Mouse (Mus musculus): ENCODE measurements at regions not wholly inside any gene's neighbourhood (a gene's known extent, or its start where the extent isn't known, plus 50 kb on each side); places are given as distances from the start of the nearest gene placed in this dataset.
"Not testable (repeated sequence)": the region's sequence is repeated elsewhere in the genome, so short reads cannot be mapped to it uniquely, and the experiment has no call there.

DNA sequence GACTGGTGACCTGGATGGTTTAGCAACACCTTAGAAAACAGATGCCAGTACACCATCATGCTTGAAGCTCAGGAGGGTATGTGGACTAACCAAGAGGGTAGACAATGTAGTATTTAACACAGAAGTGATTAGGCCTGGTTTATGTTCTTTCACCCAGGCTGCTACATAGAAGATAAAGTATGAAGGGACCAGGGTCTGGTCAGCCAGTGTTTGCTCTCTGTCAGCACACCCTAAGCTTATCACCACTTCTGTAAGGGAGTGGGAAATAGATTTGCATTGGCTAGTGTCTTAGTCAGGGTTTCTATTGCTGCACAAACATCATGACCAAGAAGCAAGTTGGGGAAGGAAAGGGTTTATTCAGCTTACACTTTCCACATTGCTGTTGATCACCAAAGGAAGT, 133.9 kb upstream of the Tas2r119 start:
- H3K9ac ChIP-seq: no peak overlapping the region
- H3K27ac ChIP-seq: no peak overlapping the region
- no peaks in the 10 kb centered on the region for H3K27me3 ChIP-seq
- no peaks in the 10 kb centered on the region for H3K9me3 ChIP-seq
- no peak overlapping the region for H3K4me3 ChIP-seq (replicated peaks)
- no peaks in the 10 kb centered on the region for H3K36me3 ChIP-seq (replicated peaks)
- H3K4me1 ChIP-seq: no peaks in the 10 kb centered on the region
- H3K4me2 ChIP-seq: no peak overlapping the region
- ATAC-seq (ENCODE audit: low FRiP score): no peak

DNA sequence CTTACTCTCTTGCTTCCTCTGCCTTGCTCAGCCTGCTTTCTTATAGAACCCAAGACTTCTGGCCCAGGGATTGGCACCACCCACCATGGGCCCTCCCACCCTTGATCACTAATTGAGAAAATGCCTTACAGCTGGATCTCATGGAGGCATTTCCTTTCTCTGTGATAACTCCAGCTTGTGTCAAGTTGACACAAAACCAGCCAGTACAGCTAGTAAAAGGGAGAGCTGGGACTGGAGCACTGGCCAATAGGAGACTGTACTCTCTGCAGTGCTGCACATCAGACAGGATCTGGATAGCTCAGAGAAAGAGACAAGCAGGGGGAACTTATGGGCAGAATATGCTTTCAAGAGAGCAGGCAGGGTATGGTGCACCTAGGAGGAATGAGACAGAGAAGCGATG, 133.4 kb upstream of the Tas2r119 start:
- H3K27me3 ChIP-seq; H3K9me3 ChIP-seq; ATAC-seq (ENCODE audit: low FRiP score); H3K36me3 ChIP-seq (replicated peaks); H3K4me1 ChIP-seq; H3K9ac ChIP-seq; H3K27ac ChIP-seq; H3K4me2 ChIP-seq; H3K4me3 ChIP-seq (replicated peaks): not testable (repeated sequence)
- WGBS: 87% methylated on average over 1 of the region's 1 CpGs

DNA sequence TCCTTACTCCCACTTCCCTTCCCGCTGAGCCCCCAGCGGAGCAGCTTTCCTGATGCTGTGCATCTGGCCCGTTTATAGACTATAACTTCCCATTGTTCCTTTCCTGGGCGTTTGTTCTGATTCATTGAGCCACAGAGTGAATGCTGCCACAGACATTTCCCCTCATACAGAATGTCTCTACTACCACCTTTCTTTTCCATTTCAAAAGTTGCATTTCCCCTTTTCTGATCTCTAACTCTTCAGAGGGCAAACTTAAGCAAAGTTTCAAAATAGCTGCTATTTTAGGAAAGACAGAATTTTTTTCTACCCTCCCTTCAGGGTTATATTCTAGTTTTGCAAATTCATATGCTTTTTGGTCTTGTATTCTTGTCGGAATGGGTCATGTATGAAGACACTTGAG, 128.3 kb upstream of the Tas2r119 start:
- ATAC-seq (ENCODE audit: low FRiP score): no peak
- 29% methylated on average over 5 of the region's 5 CpGs for WGBS

DNA sequence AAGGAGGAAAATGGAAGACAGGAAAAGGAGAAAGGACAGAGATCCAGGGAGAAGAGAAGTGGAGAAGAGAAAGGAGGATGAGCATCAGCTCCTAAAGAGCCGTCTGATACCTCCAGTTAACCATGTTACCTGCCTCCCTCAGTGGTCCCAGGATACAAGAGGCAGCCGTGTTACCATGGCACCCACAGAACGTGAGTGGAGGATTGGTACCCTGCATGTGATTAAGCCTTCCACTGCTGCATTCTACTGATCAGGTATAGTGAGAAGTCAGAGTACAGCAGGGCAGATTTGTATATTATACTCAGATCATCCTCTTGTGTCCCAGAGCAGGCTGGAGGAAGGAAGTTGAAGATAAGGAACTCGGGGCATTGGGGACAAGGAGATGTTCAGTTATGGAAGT, 115.5 kb upstream of the Tas2r119 start:
- WGBS: 82% methylated on average over 4 of the region's 4 CpGs
- Histone ChIP-seq H3K36me3 (replicated peaks) (no peaks in the 10 kb centered on the region), H3K27ac (no peak overlapping the region), H3K4me2 (no peak overlapping the region), H3K27me3 (no peaks in the 10 kb centered on the region), H3K4me3 (replicated peaks) (no peak overlapping the region), H3K9me3 (no peaks in the 10 kb centered on the region), H3K9ac (no peak overlapping the region), H3K4me1 (no peaks in the 10 kb centered on the region)
- ATAC-seq (ENCODE audit: low FRiP score): no peak

More for the DNA sequence above, 128.3 kb upstream of the Tas2r119 start:
- Histone ChIP-seq H3K27me3 (no peaks in the 10 kb centered on the region; the same call in 1 of the 2 replicates), H3K4me2 (no peak overlapping the region), H3K4me3 (replicated peaks) (no peak overlapping the region), H3K27ac (no peak overlapping the region), H3K4me1 (0 out of 2 replicates have a peak, but pooled peaks cover 4% of the 10 kb centered on the region), H3K9me3 (no peaks in the 10 kb centered on the region), H3K36me3 (replicated peaks) (no peaks in the 10 kb centered on the region), H3K9ac (no peak overlapping the region)

DNA sequence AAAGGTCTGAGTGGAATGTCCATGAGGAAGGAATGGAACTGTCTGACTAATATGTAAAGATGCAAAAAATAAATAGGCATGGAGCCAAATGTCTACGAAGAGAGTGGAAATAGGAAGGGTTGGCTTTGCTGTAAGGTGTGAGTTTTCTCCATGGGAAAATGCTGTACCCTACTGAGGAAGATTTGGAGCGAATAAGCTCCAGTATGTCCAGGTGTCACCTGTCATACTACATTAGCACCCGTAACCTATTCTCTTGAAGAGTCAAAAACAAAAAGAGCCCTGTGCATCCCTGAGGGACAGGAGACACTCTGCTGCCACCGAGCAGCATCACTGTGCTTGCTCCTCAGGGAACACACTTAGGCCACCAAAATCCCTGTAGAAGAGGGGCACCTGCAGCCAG, 95.0 kb upstream of the Tas2r119 start:
- H3K4me3 ChIP-seq (replicated peaks): no peak overlapping the region
- H3K27me3 ChIP-seq: no peaks in the 10 kb centered on the region
- no peak overlapping the region for H3K9ac ChIP-seq
- H3K27ac ChIP-seq: no peak overlapping the region
- no peaks in the 10 kb centered on the region for H3K9me3 ChIP-seq
- H3K4me2 ChIP-seq: no peak overlapping the region
- no peaks in the 10 kb centered on the region for H3K4me1 ChIP-seq
- no peak for ATAC-seq (ENCODE audit: low FRiP score)
- no peaks in the 10 kb centered on the region for H3K36me3 ChIP-seq (replicated peaks)
- 88% methylated on average over 4 of the region's 4 CpGs for WGBS

DNA sequence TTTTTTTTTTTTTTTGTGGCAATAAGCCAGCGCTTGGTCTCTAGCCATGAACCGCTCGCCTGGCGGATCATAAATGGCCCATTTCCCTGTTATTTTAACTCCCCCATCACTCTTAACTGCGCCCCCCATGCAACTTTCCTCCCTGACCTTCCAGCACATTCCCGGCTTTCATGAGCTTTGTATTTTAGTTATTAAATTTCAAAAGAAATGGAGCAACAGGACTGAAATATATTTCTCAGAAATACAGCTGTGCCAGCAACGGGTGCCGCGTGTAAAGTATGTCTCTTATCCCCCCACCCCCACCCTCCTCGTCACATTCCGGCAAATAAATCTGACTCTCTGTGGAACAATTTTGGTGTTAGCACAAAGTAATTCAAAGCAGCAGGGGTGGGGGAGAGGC, 83.2 kb upstream of the Tas2r119 start:
- Histone ChIP-seq H3K9ac (no peak overlapping the region), H3K4me1 (no peaks in the 10 kb centered on the region; the same call in 1 of the 2 replicates), H3K9me3 (no peaks in the 10 kb centered on the region), H3K4me3 (replicated peaks) (no peak overlapping the region), H3K27ac (no peak overlapping the region), H3K27me3 (no peaks in the 10 kb centered on the region), H3K4me2 (no peak overlapping the region), H3K36me3 (replicated peaks) (no peaks in the 10 kb centered on the region)
- no peak for ATAC-seq (ENCODE audit: low FRiP score)
- 75% methylated on average over 11 of the region's 11 CpGs for WGBS

DNA sequence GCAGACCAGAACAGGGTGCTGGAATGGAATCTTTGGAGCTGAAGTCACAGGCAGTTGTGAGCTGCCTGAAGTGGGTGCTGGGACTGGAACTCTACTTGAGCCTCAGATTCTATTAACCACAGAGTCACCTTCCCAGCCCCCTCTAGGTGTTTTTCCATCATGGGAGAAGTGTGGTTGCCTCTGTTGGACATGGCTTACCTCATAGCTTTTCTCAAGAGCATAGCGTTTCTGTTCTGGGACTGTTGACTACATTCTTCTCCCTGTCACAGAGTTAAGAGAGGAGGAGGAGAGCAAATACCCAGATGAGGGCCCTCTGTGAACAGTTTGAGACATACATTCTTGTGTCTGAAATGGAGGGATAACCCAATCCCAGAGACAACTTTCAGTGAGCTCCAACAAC, 81.5 kb upstream of the Tas2r119 start:
- Histone ChIP-seq H3K9ac (no peak overlapping the region), H3K4me1 (no peaks in the 10 kb centered on the region; the same call in 1 of the 2 replicates), H3K9me3 (no peaks in the 10 kb centered on the region), H3K4me2 (no peak overlapping the region), H3K36me3 (replicated peaks) (no peaks in the 10 kb centered on the region), H3K27me3 (no peaks in the 10 kb centered on the region), H3K4me3 (replicated peaks) (no peak overlapping the region), H3K27ac (no peak overlapping the region)
- ATAC-seq (ENCODE audit: low FRiP score): no peak
- 88% methylated on average over 1 of the region's 1 CpGs for WGBS

DNA sequence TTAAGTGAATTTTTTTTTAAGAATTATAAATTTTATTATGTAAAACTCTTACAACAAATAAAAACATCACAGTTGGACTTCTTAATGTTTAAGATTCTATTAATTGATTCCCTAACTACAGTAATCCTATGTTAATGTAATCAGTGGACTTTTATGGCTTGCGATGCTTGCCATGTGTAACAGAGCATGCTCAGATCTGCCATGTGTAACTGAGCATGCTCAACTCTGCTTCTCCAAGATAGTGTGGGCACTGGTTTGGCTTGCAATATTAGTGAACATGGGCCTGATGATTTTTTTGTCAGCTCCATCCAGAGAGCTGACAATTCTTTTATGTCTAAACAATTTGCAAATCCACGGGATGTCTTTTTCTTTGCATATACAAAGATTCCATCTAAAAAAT, 66.4 kb upstream of the Tas2r119 start:
- Histone ChIP-seq H3K4me1 (no peaks in the 10 kb centered on the region), H3K36me3 (replicated peaks) (no peaks in the 10 kb centered on the region), H3K9me3 (no peaks in the 10 kb centered on the region), H3K4me3 (replicated peaks) (no peak overlapping the region), H3K9ac (no peak overlapping the region), H3K27ac (no peak overlapping the region), H3K4me2 (no peak overlapping the region), H3K27me3 (no peaks in the 10 kb centered on the region)
- no peak for ATAC-seq (ENCODE audit: low FRiP score)
- WGBS: 94% methylated on average over 2 of the region's 2 CpGs
